Mouse (Mus musculus) midbrain, embryonic 10.5 days (tissue): ENCODE data around the gene Nnmt. TPM values are rescaled to one million over a fixed set of nuclear protein-coding genes. Genes with fewer than 3 reads are reported as not detected.

ENCODE experiments used
- DNase-seq: peaks from one replicate; pipeline ENCODE4 v3.0.0-alpha.2; 2017; ENCODE audit warnings: low spot score
- H3K27ac ChIP-seq: fragments of 300-500 bp; sonication (generic); replicated peaks from 2 replicates; pipeline ENCODE4 v1.5.1; 2016; ENCODE audit warnings: mild to moderate bottlenecking
- H3K27me3 ChIP-seq: fragments of 300-500 bp; sonication (generic); 2 replicates; pipeline ENCODE4 v1.6.1; 2016; ENCODE audit warnings: low read depth, mild to moderate bottlenecking; ENCODE audit not compliant: poor library complexity, severe bottlenecking
- H3K36me3 ChIP-seq: fragments of 300-500 bp; sonication (generic); 2 replicates; pipeline ENCODE4 v1.6.1; 2016; ENCODE audit warnings: mild to moderate bottlenecking, moderate library complexity
- H3K4me1 ChIP-seq: fragments of 300-500 bp; sonication (generic); 2 replicates; pipeline ENCODE4 v1.6.1; 2016
- H3K4me3 ChIP-seq: fragments of 300-500 bp; sonication (generic); 2 replicates; pipeline ENCODE4 v1.5.1; 2016; ENCODE audit warnings: mild to moderate bottlenecking, moderate library complexity
- H3K9me3 ChIP-seq: fragments of 300-500 bp; sonication (generic); replicated peaks from 2 replicates; pipeline ENCODE4 v1.6.1; 2016; ENCODE audit warnings: mild to moderate bottlenecking
- WGBS: fragments of 180-500 bp; shearing (Covaris S2); methylation state at CpG from one replicate; pipeline ENCODE4 v1.1.7; 2016; 5-methylcytosine and 5-hydroxymethylcytosine counted together
- polyA plus RNA-seq: library from polyadenylated mRNA; unstranded; fragments of >200 nt; fragmentation: Nextera tagmentation; extraction: Ambion mirVana; gene quantifications from 2 replicates; pipeline ENCODE4 v1.2.1, GENCODE M21; 2016

Nnmt gene
- polyA plus RNA-seq, 1 experiment from 2014 or later = 1.1 TPM

GRCm38 (mm10) chr9:48646251-48646650, 41.3 kb upstream of the Nnmt start:
- Histone ChIP-seq H3K27me3 (no peaks in the 10 kb centered on the region), H3K4me3 (no peak overlapping the region), H3K4me1 (peaks cover 61% of the 10 kb centered on the region), H3K36me3 (no peaks in the 10 kb centered on the region), H3K9me3 (peaks cover 14% of the 10 kb centered on the region), H3K27ac (peak overlapping the region; percentile 91)
- 23% methylated on average over 4 of the region's 4 CpGs for WGBS
- DNase-seq = peak; percentile 84

GRCm38 (mm10) chr9:48645648-48646126, 40.7 kb upstream of the Nnmt start:
- WGBS = 54% methylated on average over 4 of the region's 4 CpGs
- Histone ChIP-seq H3K36me3 (no peaks in the 10 kb centered on the region), H3K4me3 (no peak overlapping the region), H3K27me3 (no peaks in the 10 kb centered on the region), H3K27ac (peak overlapping the region; percentile 91; the same call in 1 of the 2 replicates), H3K4me1 (peaks cover 55% of the 10 kb centered on the region), H3K9me3 (peaks cover 14% of the 10 kb centered on the region)
- no peak for DNase-seq

GRCm38 (mm10) chr9:48644926-48645647, 40.1 kb upstream of the Nnmt start:
- WGBS = 53% methylated on average over 13 of the region's 13 CpGs
- H3K4me3 ChIP-seq = no peak overlapping the region
- H3K27ac ChIP-seq = no peak overlapping the region
- DNase-seq = peak; percentile 37
- H3K9me3 ChIP-seq = peaks cover 14% of the 10 kb centered on the region
- peaks cover 49% of the 10 kb centered on the region for H3K4me1 ChIP-seq
- no peaks in the 10 kb centered on the region for H3K36me3 ChIP-seq
- H3K27me3 ChIP-seq = no peaks in the 10 kb centered on the region

- Histone ChIP-seq H3K36me3 (no peaks in the 10 kb centered on the region), H3K4me1 (peaks cover 42% of the 10 kb centered on the region), H3K9me3 (peaks cover 14% of the 10 kb centered on the region), H3K27me3 (no peaks in the 10 kb centered on the region), H3K4me3 (no peak overlapping the region), H3K27ac (no peak overlapping the region)
- WGBS = 81% methylated on average over 3 of the region's 3 CpGs
- DNase-seq = peak; percentile 9
Observed at GRCm38 (mm10) chr9:48644376-48644775, 39.4 kb upstream of the Nnmt start.

- Histone ChIP-seq H3K9me3 (peaks cover 14% of the 10 kb centered on the region), H3K27ac (no peak overlapping the region), H3K4me3 (no peak overlapping the region), H3K27me3 (peaks cover 5% of the 10 kb centered on the region; the same call in 1 of the 2 replicates), H3K36me3 (no peaks in the 10 kb centered on the region), H3K4me1 (peaks cover 15% of the 10 kb centered on the region)
- WGBS = 92% methylated on average over 8 of the region's 8 CpGs
- DNase-seq = no peak
Observed at GRCm38 (mm10) chr9:48641636-48642035, 36.7 kb upstream of the Nnmt start.

- H3K36me3 ChIP-seq = no peaks in the 10 kb centered on the region
- peaks cover 10% of the 10 kb centered on the region for H3K4me1 ChIP-seq
- DNase-seq = peak; percentile 8
- peaks cover 11% of the 10 kb centered on the region; the same call in 1 of the 2 replicates for H3K27me3 ChIP-seq
- WGBS = 91% methylated on average over 8 of the region's 8 CpGs
- H3K4me3 ChIP-seq = no peak overlapping the region
- H3K9me3 ChIP-seq = peaks cover 14% of the 10 kb centered on the region
- H3K27ac ChIP-seq = no peak overlapping the region
Observed at GRCm38 (mm10) chr9:48640881-48641280, 35.9 kb upstream of the Nnmt start.

- peak; percentile 10 for DNase-seq
- Histone ChIP-seq H3K27me3 (peaks cover 11% of the 10 kb centered on the region; the same call in 1 of the 2 replicates), H3K4me3 (no peak overlapping the region), H3K9me3 (no peaks in the 10 kb centered on the region), H3K4me1 (peaks cover 10% of the 10 kb centered on the region), H3K27ac (no peak overlapping the region), H3K36me3 (no peaks in the 10 kb centered on the region)
- WGBS = 72% methylated on average over 15 of the region's 15 CpGs
Observed at GRCm38 (mm10) chr9:48638176-48638803, 33.3 kb upstream of the Nnmt start.

- WGBS = 91% methylated on average over 7 of the region's 7 CpGs
- Histone ChIP-seq H3K4me1 (peaks cover 10% of the 10 kb centered on the region), H3K9me3 (no peaks in the 10 kb centered on the region), H3K27me3 (peaks cover 11% of the 10 kb centered on the region; the same call in 1 of the 2 replicates), H3K36me3 (no peaks in the 10 kb centered on the region), H3K4me3 (no peak overlapping the region), H3K27ac (no peak overlapping the region)
- DNase-seq = peak; percentile 10
Observed at GRCm38 (mm10) chr9:48637161-48637560, 32.2 kb upstream of the Nnmt start.

GRCm38 (mm10) chr9:48635576-48636350, 30.8 kb upstream of the Nnmt start:
- no peaks in the 10 kb centered on the region for H3K9me3 ChIP-seq
- H3K4me3 ChIP-seq = no peak overlapping the region
- peaks cover 11% of the 10 kb centered on the region; the same call in 1 of the 2 replicates for H3K27me3 ChIP-seq
- no peaks in the 10 kb centered on the region for H3K36me3 ChIP-seq
- DNase-seq = peak; percentile 14
- H3K4me1 ChIP-seq = peaks cover 10% of the 10 kb centered on the region
- WGBS = 44% methylated on average over 18 of the region's 18 CpGs
- no peak overlapping the region for H3K27ac ChIP-seq

- DNase-seq = no peak
- H3K4me3 ChIP-seq = no peak overlapping the region
- WGBS = 85% methylated on average over 6 of the region's 6 CpGs
- no peak overlapping the region for H3K27ac ChIP-seq
- H3K4me1 ChIP-seq = peaks cover 10% of the 10 kb centered on the region
- no peaks in the 10 kb centered on the region for H3K9me3 ChIP-seq
- H3K36me3 ChIP-seq = no peaks in the 10 kb centered on the region
- peaks cover 11% of the 10 kb centered on the region; the same call in 1 of the 2 replicates for H3K27me3 ChIP-seq
Observed at GRCm38 (mm10) chr9:48633147-48633546, 28.2 kb upstream of the Nnmt start.

- no peaks in the 10 kb centered on the region for H3K36me3 ChIP-seq
- H3K27me3 ChIP-seq = no peaks in the 10 kb centered on the region
- H3K4me1 ChIP-seq = peaks cover 29% of the 10 kb centered on the region
- H3K9me3 ChIP-seq = no peaks in the 10 kb centered on the region; the same call in 1 of the 2 replicates
- H3K27ac ChIP-seq = no peak overlapping the region
- 77% methylated on average over 1 of the region's 1 CpGs for WGBS
- no peak for DNase-seq
- no peak overlapping the region for H3K4me3 ChIP-seq
Observed at GRCm38 (mm10) chr9:48619268-48619667, 14.3 kb upstream of the Nnmt start.

GRCm38 (mm10) chr9:48618589-48618988, 13.6 kb upstream of the Nnmt start:
- Histone ChIP-seq H3K27me3 (no peaks in the 10 kb centered on the region), H3K27ac (peak overlapping the region; percentile 62; the same call in 1 of the 2 replicates), H3K36me3 (no peaks in the 10 kb centered on the region), H3K9me3 (no peaks in the 10 kb centered on the region; the same call in 1 of the 2 replicates), H3K4me3 (no peak overlapping the region), H3K4me1 (peaks cover 29% of the 10 kb centered on the region)
- 26% methylated on average over 6 of the region's 6 CpGs for WGBS
- DNase-seq = peak; percentile 84
